Mouse (Mus musculus): Measurements from ENCODE around the gene Emc10.

DNA sequence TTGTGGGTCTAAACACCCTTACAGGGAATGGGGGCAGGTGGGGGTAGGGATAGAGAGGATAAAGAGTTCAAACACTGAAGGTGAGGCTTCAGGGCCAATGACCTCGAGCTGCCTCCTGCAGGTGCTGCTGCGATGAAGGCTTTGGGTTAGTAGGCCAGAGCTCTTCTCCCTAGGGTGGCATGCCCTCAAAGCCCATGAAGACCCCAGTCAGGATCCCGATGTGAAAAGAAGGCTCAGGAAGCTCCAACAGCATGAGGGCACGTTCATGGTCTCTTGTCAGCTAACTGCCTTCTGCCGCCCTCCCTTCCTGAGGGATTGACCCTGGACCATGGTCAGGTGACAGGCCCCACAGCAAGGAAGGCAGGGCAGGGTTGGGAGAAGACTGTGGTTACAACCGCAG is 36.3 kb downstream of the Emc10 start:
- TF ChIP-seq CTCF (conservative IDR thresholded peaks at IDR 0.05; ENCODE audit: low read length) (no peak), POU5F1 (IDR thresholded peaks at IDR 0.05; ENCODE audit: borderline replicate concordance, low read length) (no peak), NANOG (IDR thresholded peaks at IDR 0.05; ENCODE audit: borderline replicate concordance, low read length) (no peak)
